Mouse (Mus musculus) liver, adult 2 months (tissue): ENCODE data around the gene Dixdc1.

ENCODE experiments used
- CTCF ChIP-seq: fragments of 200-500 bp; IDR thresholded peaks from 2 replicates; pipeline ENCODE4 v1.5.1; 2011; ENCODE audit warnings: low read depth, low read length, control low read depth
- POLR2A ChIP-seq: fragments of 200-500 bp; IDR thresholded peaks from 2 replicates; pipeline ENCODE4 v1.6.1; 2011; ENCODE audit warnings: low read length, control low read depth; ENCODE audit not compliant: insufficient read depth; ENCODE audit errors: extremely low read depth

DNA sequence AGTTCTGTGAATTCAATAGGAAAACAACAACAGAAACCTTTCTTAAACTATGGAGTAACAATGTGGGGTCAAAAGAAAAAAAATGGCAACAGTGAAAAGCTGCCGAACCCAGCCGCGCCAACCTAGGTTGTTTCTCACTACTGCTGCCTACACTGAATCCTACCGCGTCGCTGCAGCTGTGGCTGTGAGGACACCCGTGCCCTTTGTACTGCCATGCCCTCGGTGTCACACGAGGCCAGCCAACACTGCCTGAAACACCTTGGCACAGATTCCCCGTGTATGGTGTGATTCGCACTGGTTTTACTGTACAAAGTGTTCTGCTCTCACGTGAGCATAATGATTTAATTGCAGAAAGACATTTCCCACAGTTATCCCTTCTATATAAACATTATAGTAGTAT, 78.9 kb downstream of the Dixdc1 start:
- TF ChIP-seq CTCF = no peak
- peak; percentile 64; the same call in 1 of the 2 replicates for TF ChIP-seq POLR2A
